Mouse (Mus musculus) T-cell, adult 66 days (primary cell): Measurements from ENCODE around the gene Glod4. TPM values are rescaled to one million over a fixed set of nuclear protein-coding genes. Genes with fewer than 3 reads are reported as not detected.

Source experiments
- total RNA-seq, 2 experiments: library from RNA; stranded (reverse); gene quantifications; 3 replicates in 1 of 2; 4 replicates in 1 of 2; pipeline ENCODE4 v1.2.4; 2023

The Glod4 gene
- total RNA-seq, result 10 to 100 TPM; 21.8 to 24.5 TPM

DNA sequence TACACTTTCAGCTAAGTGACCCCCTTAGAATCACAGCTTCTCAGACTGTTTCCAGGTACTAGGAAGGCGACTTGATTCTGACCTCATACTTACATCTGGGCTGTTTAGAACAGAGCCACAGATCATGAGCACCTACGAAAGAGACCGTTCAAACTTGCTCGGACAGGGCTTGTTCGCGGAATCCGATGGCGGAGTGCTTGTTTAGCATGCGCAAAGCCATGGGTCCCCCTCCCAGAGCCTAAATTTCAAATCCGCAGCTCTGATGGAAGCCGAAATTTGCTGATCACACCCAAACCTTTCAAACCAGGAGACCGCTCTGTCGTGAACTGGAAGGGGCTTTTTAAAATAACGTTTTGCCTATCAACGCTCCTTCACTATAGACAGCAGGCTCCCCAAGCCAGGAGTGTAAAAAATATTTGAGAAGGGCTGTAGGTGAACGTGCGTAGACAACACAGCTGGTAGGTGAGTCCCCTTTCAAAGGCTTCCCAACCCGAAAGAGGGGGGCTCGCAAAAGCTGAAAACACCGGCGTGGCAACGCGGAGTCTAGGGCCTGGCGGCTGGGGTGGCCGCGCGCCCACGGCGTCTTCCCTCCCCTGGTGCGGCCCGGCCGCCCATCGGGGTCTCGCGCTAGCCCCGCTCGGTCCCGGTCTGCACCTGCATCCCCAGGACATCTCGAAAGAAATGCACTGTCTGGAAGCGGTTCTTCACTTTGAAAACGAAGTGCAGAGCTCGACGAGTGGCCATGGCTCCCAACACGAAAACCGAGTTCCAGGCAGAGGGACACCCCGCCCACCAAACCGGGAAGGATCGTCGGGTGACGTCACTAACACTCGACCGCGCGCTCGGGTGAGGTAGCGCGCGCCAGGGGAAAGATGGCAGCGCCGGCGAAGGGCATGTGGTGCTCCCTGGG lies at the start of gene Glod4, which contains the start of gene Mrm3:
Gene Glod4 (minus strand): TSS at position 825 of the 910 bp plus-strand sequence.
Gene Mrm3 (plus strand): TSS at position 815 of the 910 bp plus-strand sequence.

DNA sequence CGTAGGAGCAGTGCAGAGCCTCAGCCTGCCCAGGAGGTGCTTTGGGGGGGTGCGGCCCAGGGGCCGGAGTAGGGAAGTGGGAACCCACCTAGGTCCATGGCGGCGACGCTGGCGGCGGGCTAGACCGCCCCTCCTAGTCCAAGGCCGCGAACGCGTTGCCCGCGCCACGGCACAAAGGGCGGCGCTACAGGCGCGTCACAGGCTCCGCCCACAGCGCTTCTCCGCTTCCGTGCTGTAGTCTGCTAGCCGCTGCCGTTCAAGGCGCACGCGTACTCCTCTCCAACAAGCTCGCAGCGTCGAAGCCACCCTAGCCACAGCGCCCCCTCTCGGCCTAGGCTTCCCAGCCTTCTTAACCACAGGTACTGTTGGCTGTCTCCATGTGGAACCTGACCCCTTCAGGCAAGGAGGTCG lies 26.1 kb downstream of the Glod4 start, which contains the start of the genes Dbil5 and Gemin4:
Gene Dbil5 (plus strand): TSS at position 219 of the 411 bp plus-strand sequence.
Gene Gemin4 (minus strand): TSS at position 275 of the 411 bp plus-strand sequence.

DNA sequence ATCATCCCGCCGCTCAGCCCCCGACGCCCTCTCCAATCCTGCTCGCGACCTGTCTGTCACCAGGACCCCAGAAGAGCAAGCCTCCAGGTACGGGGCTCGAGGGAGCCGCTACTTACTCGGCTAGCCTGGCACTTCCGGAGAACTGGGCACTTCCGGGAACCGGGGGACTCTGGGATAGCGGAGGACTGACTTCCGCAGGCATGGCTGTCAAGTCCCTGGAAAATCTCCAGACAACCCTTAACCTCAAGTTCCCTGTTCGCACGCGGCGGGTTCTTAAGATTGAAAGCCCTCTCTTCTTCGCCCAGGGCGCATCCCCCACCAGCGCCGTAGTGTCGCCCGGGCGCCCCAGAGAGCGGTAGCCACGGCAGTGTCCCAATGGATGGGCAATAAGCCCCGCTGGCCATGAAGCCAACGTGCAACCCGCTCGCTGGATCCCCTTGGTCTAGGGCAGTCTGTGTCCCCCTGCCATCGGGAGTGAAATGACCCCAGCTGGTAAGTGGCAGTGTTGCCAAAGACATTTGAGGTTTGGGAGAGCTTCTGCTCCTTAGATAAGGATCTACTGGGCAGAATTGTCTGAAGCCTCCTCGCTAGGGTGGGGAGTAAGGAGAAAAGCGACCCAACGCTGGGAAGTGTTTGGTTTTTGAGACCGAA lies 63.9 kb downstream of the Glod4 start, which contains the start of the genes Vps53 and Fam57a:
Gene Vps53 (minus strand): TSS at position 153 of the 651 bp plus-strand sequence.
Gene Fam57a (plus strand): TSS at position 177 of the 651 bp plus-strand sequence.

Other genes starting within 250 kb of the Glod4 start
- gene 1700016K19Rik, start 243.8 kb downstream of the Glod4 start, total RNA-seq, result under 1 TPM in 1 of 2 experiments, not detected in 1; 0.86 TPM
- gene Rflnb, start 215.9 kb downstream of the Glod4 start, total RNA-seq, result 10 to 100 TPM; 66.3 to 71.8 TPM
- gene Vps53, start 64.1 kb downstream of the Glod4 start, total RNA-seq, result 10 to 100 TPM; 54.6 to 56.8 TPM
- gene Fam57a, start 64.1 kb downstream of the Glod4 start, total RNA-seq, result 1 to 10 TPM; 2.1 to 4.1 TPM
- gene Dbil5, start 26.1 kb downstream of the Glod4 start, total RNA-seq, result not detected
- 10 to 100 TPM in 1 of 2 experiments, 1 to 10 TPM in 1; 7.0 to 12.8 TPM for gene Gemin4, start 26.1 kb downstream of the Glod4 start, total RNA-seq
- 10 to 100 TPM; 18.3 to 23.1 TPM for gene Mrm3, start within 50 bp of the Glod4 start, total RNA-seq
- gene Nxn, start 155.4 kb upstream of the Glod4 start, total RNA-seq, result 1 to 10 TPM; 9.5 to 9.6 TPM
- 10 to 100 TPM; 14.3 to 20.0 TPM for gene Timm22, start 163.2 kb upstream of the Glod4 start, total RNA-seq